Mouse (Mus musculus) cerebellum, adult 11-12 months (tissue): ENCODE measurements around the gene Kcnk3.

ENCODE experiments used
- DNase-seq: peaks from one replicate; pipeline ENCODE4 v3.0.0; 2022

The Kcnk3 gene

DNA sequence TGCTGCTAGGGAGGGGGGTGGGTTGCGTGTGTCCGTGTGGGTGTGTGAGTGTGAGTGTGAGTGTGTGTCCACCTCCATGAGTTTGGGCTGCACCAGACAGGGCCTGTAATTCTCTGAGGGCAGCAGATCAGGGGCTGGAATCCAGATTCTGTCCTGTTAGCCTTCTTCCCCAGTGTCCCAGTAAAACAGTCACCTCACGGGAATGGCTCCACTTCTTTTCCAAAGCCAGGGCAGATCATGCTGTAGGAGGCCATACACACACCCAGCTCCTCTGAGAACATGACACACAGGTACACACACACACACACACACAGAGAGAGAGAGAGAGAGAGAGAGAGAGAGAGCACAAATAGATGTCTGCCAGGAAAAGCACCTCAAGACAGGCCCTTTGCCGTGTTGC lies 1.1 kb downstream of the Kcnk3 start:
- no peak for DNase-seq

DNA sequence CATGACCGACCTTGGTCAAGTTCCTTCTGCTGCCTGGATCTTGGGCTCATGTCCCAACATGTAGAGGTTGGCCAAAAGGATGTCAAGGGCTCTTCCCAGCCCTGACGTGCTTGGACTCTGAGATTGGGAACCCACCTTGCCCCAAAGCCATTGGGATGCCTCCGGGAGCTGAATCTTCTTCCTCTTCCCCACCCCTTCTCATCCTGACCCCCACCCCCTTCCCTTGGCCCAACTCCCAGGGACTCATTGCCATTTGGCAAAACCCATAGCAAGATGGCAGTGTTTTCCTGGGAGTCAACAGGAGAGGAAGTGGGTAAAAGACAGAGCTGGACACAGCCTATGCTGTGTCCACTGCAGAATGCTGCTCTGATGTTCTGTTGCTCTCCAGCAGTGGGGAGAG lies 1.6 kb downstream of the Kcnk3 start:
- peak; percentile 88 for DNase-seq

DNA sequence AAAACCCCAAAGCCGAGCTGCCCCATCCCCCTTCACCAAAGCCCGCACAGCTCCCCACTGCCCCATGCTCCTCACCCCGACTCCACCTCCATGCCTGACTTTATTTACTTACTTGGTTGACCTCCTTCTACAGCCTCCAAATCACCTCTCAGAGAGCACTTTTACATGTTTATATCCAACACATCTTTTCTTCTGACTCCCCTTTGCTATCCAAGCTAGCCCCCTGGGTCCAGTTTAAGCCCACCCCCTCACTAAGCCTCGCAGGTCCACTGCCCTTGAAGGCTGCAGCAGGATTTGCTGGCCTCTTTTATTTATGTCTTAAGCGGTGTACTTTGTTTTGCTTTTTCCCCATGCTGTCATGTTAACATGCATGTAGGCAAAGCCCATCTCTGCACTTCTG lies 2.3 kb downstream of the Kcnk3 start:
- DNase-seq, result no peak

DNA sequence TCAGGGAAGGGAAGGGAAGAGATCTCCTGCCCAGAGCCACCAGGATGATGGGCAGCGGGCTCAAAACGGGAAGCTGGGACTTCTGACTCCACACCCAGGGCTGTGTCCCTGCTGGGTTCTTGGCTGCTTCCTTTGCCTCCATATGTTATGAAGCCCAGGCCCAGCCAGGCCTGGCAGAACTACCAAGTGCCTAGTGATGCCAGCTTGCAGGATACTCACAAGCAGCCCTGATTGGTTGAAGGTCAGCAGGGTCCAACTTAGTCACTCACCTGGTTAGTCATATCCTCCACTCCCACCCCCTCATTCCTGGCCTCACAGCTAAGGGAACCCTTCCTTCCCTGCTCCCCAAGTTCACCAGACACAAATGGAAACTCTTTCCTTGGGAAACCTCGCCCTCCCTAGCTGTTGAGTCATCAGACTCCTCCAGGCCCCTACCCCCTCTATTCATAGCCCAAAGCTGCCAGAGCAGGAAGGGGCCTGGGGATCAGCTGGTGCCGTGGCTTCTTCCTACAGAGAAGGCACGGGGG lies 3.3 kb downstream of the Kcnk3 start:
- DNase-seq, result peak; percentile 98

DNA sequence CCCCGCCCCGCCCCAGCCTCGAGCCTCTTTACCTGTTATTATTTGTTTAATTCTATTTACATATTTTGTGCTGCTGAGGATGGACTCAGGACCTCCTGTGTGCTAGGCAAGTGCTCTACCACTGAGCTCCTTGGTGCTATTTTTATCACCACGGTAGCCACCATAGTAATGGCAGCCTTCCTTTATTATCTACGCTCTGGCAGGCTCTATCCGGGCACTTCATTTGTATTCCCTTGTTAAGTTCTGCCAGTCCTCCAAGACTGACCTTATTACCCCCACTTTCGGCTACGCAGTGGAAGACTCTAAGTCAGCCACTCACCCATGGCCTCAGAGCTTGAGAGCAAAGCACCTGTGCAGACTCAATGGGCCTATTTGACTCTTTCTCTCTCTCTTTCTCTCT lies 3.8 kb downstream of the Kcnk3 start:
- no peak for DNase-seq

DNA sequence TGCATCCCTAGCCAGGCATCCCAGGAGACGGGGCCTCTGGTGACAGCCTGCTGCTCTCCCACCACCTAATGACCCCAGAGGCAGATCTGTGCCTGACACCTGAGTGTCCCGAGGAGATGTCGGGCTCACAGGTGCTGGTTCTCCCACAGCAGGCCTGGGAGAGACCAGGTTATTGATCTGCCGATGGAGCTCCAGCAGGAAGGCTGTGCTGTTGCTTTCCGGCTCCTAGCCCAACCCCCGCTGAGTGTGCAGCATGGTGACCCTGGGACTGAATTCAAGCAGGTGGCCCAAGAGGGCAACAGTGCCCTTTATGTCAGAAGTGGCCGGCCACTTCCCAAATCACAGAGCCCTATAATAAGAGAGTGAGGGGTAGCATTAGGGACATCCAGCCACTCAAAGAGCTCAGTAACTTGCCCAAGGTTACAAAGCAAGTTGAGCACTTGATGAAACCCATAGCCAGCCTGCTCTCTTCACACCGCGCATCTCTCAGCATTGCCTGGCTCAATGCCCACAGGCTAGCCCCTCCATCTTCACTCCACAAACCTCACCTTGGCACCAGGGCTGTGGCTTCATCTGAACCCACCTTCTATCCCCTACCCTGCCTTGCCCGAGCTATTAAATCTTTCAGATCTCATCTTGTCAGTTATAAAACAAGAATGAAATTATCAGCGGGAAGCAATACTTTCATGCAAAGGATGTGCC lies 4.5 kb downstream of the Kcnk3 start:
- peak; percentile 85 for DNase-seq

DNA sequence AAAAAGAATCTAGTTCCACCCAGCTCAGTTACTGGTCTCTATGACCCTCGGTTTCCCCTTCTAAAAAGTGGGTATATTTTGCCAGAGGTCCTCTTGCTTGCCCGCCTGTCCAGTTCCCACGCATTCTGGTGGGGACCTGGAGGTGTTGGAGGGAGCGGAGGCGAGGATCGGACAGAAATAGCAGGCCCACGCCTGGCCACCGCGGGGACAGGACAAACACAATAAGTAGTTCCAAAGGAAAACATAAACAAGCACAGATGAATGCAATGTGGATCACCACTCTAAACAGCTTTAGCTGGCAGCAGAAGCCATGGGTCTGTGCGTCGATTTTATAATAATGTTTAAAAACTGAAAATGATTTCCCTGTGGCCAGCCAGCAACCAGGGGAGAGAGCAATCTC lies 5.4 kb downstream of the Kcnk3 start:
- DNase-seq, result peak; percentile 42

DNA sequence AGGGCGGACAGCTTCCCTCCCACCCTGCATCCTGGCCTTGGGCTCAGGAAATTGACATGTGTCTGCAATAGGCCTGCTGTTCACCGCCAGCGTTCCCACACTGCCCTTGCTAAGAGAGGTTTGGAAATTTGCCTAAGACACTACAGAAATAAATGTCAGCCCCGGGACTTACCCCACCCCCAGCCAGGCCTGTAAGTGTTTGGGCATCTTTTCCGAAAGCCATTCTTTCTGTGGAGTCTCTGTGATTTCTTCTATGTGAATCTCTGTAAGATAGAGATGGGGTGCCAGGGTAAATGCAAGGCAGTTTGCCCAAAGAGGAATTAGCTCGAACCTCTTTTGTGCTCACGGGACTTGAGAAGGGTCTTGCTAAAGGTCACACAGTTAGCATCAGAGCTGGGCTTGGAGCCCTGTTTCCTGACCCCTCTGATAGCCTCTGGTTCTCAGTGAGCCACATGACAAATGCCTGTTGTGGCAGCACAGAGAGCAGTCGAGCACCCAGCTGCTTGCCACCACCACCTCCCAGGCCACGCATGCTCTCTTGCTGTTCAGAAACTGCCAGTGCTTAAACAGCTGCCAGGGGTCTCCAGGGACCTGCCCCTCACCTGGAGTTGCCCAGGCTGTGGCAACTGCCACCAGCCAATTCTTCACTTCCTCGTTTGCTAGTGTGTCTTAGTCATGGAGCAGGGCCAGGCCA lies 6.0 kb downstream of the Kcnk3 start:
- DNase-seq, result peak; percentile 61

DNA sequence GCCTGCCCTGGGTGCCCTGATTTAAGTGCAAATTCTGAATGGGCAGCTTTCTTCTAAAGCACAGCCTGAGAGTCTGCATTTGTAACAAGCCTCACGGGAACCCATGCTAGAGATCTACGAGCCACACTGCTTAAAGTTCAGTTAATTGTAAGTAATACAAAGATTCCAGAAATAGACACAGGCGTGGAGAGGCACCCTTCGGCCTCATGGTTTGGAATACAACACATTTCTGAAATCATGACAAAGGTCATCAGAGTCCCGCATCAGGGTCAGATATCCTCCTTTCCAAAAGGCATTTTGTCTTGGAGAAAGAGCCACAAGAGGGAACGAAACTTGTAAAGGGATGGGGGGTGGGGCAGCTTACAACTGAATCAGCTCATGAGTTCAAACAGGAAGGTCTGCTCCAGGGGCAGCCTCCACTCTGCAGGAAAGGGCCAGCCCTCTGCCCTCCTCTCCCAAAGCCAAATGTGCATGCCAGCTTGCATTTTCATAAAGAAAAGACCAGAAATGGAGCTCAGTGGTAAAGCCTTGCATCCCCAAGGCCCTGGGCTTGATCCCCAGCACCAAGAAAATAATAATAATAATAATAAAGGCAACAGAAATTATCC lies 7.1 kb downstream of the Kcnk3 start:
- no peak for DNase-seq

DNA sequence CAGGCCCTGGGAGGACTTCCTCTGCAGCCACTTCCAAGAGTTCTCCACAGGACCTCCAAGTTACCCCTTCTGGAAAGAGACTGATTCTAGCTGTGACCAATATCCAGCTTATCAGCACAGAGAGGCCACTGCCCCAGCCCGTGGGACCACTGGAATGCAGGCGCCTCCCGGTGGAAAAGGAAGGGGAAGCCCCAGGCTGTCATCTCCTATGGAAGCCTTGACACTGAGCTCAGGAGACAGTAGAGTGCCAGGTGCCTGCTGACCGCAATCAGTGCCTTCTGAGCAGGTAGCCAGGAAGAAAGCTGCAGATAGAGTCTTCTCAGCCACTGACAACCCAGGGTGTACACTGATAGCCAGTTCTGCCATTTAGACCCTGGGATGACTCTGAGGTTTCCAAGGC lies 13.4 kb downstream of the Kcnk3 start:
- DNase-seq, result peak; percentile 61

DNA sequence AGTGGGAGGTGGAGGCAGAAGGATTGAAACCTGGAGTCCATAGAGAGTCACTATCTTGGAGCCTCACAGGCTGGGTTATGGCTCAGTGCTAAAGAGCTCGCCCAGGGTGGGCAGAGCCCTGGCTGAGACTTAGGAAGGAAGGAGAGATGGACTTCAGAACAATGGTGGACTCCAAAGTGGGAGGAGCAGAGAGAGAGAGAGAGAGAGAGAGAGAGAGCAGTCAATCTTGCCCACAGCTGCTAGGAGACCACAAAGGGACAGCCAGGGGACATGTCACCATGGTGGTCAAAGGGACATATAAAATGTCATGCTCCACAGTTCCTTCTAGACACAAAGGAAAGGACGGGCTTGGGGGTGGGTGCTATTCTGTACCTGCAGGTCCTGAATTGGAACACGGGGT lies 15.3 kb downstream of the Kcnk3 start:
- no peak for DNase-seq

DNA sequence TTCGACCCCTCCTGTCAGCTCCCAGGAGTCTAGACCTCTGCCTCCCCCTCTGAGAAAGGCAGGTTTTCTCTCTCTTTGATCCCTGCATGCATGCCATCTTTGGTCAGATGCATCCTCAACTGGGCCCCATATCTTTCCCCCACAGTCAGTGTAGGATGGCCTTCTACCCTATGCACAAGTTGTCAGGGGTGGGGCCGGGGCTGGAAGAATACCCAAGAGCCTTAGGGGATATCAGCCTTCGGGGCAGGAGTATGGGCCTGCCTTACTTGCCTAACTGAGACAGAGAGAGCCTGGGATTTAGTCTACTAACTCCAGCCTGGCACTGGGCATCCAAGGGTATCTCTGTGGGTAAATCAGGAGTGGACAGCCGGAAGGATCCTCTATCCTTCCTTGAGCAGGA lies 16.0 kb downstream of the Kcnk3 start:
- peak; percentile 31 for DNase-seq

DNA sequence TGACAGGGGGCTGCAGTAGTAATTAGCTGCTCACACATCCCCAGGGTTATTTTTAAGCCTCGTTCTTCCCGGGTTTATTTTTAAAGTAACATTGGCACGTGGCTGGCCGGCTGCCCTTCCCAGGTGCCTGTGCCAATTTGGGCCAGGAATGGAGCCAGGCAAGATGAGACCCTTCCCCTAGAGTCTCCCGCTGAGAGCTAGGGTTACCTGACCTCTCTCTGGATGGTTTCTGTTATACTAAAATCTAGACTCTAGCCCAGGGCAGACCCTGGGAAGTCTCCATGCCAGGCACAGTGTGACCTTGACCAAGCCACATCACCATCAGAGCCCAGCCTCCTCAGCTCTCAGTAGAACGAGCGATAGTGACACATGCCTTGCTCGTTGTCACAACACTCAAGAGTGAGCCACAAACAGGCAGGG lies 16.8 kb downstream of the Kcnk3 start:
- peak; percentile 43 for DNase-seq

DNA sequence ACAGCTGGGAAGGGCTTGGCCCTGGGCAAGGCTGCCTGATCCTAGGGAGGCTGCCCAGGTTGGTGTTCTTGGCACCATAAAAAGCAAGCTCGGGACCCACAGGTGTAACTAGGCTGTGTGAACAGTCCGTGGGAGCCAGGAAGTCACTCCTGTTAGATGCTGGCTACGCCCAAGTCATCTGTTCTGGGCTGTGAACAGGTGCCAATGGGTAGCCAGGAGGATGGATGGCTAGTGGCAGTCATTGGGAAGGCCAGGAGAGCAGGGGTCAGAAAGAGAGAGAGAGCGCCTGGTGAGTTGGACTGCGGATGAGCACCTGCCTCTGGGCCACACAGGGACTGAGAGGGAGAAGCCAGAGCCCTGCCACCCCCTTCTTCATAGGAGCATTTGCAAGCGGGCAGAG lies 17.7 kb downstream of the Kcnk3 start:
- DNase-seq, result peak; percentile 65

DNA sequence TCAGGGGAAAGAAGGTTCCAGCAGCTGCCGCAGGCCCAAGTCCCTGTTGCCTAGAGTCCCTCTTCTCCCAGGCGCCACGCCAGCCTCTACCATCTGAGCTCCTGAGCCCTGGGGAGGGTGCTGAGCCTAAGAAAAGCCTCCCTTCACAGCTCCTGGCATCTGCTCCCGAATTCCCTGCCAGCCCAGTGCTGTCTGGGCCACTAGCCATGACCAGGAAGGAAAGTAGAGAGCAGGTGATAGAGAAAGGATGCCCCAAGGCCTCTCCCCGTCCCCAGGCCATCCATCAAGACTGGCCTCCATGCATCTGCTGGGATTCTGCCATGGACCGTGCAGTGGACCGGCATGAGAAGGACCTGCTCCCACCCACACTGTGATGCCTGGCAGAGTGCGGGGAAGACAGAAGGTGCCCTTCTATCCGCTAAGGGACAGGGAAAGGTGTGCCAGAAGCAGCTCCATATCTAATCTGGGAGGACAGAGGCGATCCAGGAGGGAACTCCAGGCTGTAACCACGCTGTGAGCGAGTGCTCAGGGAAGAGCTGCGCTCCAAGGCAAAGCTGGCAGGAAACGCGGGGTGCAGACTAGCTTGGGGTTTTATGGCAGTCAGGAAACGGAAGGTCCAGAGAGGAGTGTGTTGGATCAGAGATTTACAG lies 18.6 kb downstream of the Kcnk3 start:
- DNase-seq, result peak; percentile 98

DNA sequence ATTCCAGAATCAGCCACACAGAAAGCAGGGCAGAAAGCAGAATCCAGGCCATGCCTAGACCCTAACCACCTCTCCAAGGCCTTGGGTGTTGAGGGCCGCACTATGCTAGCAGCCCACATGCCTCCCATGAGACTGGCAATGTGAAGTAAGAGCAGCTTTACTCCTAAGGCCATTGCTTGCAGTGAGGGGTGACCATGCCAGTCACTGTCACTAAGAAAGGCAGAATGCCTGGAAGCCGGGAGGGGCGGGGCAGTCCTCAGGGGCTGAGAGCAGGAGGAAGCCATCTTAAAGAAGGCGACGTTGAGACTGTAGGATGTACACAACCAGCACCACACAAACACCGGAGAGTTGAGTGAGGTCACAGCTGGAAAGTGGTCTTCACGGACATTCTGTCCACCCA lies 21.1 kb downstream of the Kcnk3 start:
- no peak for DNase-seq

DNA sequence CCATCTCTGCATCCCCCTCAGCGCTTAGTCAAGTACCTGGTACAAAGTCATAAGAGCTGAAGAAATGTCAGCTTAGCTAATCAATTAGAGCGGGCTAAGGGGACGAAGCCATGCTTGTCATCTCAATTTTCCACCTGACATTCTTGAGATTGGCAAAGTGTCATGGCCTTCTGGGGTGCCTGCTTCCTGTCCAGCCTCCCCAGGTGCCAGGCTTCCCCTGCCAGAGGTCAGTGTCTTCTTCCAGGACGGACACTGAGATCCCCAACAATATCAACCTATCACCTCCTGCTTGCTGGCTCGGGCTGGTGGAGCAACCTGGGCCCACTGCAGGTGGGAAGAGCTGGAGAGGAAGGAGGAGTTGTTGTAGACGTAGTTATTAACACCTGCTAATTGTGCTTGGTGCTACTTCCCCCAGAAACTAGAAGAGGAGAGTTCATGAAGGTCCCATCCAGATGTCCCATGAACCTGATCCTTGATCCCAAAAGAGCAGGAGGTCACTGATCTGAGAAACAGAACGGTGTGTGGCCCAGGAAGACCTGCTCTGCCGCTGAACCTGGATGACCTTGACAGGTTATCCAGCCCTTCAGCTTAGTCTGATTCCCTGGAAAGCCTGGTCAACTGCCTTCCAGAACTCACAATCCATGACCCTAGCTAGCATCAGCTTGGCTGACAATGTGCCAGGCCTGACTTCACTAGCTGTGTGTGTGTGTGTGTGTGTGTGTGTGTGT lies 22.1 kb downstream of the Kcnk3 start:
- no peak for DNase-seq

DNA sequence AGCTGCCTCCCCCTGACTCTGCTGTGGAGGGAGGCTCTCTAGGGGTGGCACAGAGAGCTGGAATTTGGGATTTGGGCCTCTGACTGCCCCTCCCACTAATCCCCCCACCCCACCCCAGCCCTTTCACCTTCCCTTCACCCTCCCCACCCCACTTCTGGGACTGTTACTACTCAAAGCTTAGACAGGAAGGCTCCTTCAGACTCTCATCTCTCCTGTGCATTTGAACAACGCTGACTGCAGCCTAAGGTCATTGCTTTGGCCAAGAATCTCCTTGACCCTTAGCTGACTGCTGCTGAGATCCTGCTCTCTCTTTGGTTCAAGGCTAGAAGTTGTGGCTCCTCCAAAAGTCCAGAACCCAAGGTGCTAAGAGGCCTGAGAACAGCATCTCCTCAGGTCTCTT lies 23.1 kb downstream of the Kcnk3 start:
- DNase-seq, result no peak

DNA sequence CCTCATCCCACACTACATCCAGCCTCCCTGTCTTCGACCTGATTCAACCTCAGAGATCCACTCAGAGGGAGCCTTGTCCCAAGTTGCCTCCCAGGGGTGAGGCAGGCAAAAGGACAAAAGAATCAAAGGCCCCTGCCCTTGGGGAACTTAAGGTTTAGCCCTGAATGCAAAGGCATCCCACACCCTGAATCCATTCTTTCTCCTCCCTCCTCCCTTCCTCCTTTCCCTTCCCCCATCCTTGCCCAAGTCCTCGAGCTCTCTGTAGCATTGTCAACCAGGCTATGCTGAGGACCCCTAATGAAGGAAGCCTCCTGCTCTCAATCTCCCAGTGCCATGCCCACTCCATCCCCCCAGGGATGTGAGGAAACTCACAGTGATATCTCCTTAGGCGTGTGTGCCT lies 23.7 kb downstream of the Kcnk3 start:
- DNase-seq, result no peak

DNA sequence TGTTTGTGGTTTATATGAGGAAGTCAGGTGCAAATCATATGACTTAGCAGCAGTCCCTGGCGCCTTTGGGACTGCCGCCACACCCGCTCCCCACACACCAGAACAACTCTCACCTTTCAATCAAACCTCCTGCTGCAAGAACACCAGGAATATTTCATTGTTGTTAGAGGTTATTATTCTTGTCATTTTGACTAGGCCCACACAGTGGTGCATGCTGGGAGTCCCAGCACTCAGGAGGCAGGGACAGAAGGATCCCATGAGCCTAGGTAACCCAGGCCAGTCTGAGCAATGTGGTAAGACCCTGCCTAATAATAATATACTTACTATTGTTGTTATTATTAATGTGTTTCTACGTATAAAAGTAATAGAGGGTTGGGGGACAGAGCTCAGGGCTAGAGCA lies 24.6 kb downstream of the Kcnk3 start:
- no peak for DNase-seq

DNA sequence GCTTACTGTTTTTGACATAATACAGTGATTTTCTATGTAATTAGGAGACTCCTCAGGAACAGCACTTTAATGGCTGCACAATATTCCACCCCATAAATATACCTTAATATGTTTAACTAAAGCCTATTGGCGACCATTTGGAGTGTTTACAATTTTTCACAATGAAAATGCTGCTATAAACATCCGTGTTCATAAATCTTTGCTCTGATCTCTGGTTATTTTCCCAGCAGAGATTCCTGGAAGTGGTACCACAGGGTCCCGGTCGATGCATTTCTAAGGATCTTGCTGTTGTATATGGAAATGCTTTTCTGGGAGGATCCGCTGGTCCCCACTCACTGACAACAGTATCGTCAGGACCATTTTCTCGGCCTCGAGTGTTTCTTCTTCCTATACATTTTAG lies 25.3 kb downstream of the Kcnk3 start:
- DNase-seq, result no peak

DNA sequence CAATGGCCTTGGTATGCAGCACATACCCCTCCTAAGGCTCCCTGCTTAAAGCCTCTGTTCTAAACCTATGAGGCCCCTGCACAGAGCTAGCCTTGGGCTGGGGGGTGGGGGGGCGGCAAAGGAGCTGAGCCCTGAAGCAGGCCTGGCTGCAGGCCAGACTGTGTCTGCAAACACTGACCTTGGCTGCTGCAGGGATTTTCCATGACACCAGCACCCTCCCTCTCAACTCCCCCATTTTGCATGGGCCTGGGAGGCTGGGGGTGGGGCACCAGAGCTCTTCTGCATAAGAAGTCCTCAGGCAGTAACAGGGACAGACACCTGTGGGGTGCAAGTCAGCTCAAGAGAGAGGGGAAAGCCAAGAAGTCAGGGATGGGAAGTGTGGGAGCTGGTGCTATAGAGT lies 26.3 kb downstream of the Kcnk3 start:
- no peak for DNase-seq

DNA sequence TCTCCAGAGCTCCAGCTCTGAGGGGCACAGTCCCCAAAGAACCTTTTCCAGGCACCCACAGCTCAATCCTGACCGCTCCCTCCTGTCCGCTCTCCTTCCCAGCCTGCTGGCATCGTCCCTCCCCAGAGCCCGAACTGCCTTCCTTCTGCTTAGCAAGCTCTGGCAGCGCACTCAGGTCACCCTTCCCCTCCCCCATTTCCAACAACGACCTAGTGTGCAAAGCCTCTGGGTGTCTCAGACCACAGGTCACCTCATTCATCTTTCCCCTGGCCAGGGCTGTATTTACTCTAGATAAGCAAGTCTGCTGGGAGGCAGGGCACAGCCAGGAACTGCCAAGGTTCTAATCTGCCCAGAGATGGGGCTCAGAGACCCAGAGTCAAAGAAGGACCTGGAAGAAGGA lies 27.4 kb downstream of the Kcnk3 start:
- no peak for DNase-seq
